Mouse (Mus musculus) lung, embryonic 16.5 days (tissue): ENCODE data around the gene Myo9a. TPM values are rescaled to one million over a fixed set of nuclear protein-coding genes. Genes with fewer than 3 reads are reported as not detected.
"Not testable (repeated sequence)": the region's sequence is repeated elsewhere in the genome, so short reads cannot be mapped to it uniquely, and the experiment has no call there.

ENCODE experiments used
- ATAC-seq: fragments of 200-750 bp; cut with Nextera tagmentation; 2 replicates; pipeline ENCODE4 v1.8.0; 2017; ENCODE audit warnings: low read depth, mild to moderate bottlenecking, moderate library complexity
- H3K27ac ChIP-seq: fragments of 300-500 bp; sonication (generic); 2 replicates; pipeline ENCODE4 v1.5.1; 2014; ENCODE audit warnings: mild to moderate bottlenecking, control low read depth, low read length
- H3K27me3 ChIP-seq: fragments of 300-500 bp; sonication (generic); 2 replicates; pipeline ENCODE4 v1.6.1; 2014; ENCODE audit warnings: low read depth, low read length, mixed read lengths; ENCODE audit not compliant: control insufficient read depth, insufficient read depth
- H3K36me3 ChIP-seq: fragments of 300-500 bp; sonication (generic); 2 replicates; pipeline ENCODE4 v1.6.1; 2014; ENCODE audit warnings: low read length; ENCODE audit not compliant: control insufficient read depth, insufficient read depth
- H3K4me1 ChIP-seq: fragments of 300-500 bp; sonication (generic); replicated peaks from 2 replicates; pipeline ENCODE4 v1.6.1; 2014; ENCODE audit warnings: low read length, mixed read lengths; ENCODE audit not compliant: control insufficient read depth, insufficient read depth
- H3K4me2 ChIP-seq: fragments of 300-500 bp; sonication (generic); 2 replicates; pipeline ENCODE4 v1.6.1; 2014; ENCODE audit warnings: low read depth, low read length, control low read depth
- H3K4me3 ChIP-seq: fragments of 300-500 bp; sonication (generic); 2 replicates; pipeline ENCODE4 v1.5.1; 2014; ENCODE audit warnings: mild to moderate bottlenecking, low read length, control low read depth
- H3K9ac ChIP-seq: fragments of 300-500 bp; sonication (generic); 2 replicates; pipeline ENCODE4 v1.6.1; 2014; ENCODE audit warnings: low read length, control low read depth
- H3K9me3 ChIP-seq: fragments of 300-500 bp; sonication (generic); 2 replicates; pipeline ENCODE4 v1.6.1; 2016; ENCODE audit warnings: low read length; ENCODE audit not compliant: control insufficient read depth
- WGBS: fragments of 180-500 bp; shearing (Covaris S2); extraction: QIAGEN DNeasy Blood & Tissue Kit; methylation state at CpG from one replicate; pipeline ENCODE4 v1.1.7; 2014; 5-methylcytosine and 5-hydroxymethylcytosine counted together
- polyA plus RNA-seq: library from polyadenylated mRNA; unstranded; fragments of >200 nt; fragmentation: Nextera tagmentation; extraction: Ambion mirVana; gene quantifications from 2 replicates; pipeline ENCODE4 v1.2.1, GENCODE M21; 2015

The Myo9a gene
- polyA plus RNA-seq, 1 experiment from 2014 or later = 12.3 TPM

- Histone ChIP-seq H3K9ac (no peak overlapping the region), H3K36me3 (no peaks in the 10 kb centered on the region), H3K4me1 (peaks cover 10% of the 10 kb centered on the region; the same call in 1 of the 2 replicates), H3K4me3 (no peak overlapping the region), H3K27ac (no peak overlapping the region), H3K27me3 (no peaks in the 10 kb centered on the region), H3K9me3 (no peaks in the 10 kb centered on the region), H3K4me2 (no peak overlapping the region)
- no peak for ATAC-seq
- WGBS = 84% methylated on average over 9 of the region's 9 CpGs
Measured at GRCm38 (mm10) chr9:59951001-59951750, 200.5 kb downstream of the Myo9a start.

- 53% methylated on average over 4 of the region's 4 CpGs for WGBS
- Histone ChIP-seq H3K27me3 (no peaks in the 10 kb centered on the region), H3K27ac (no peak overlapping the region), H3K4me1 (peaks cover 10% of the 10 kb centered on the region; the same call in 1 of the 2 replicates), H3K9ac (no peak overlapping the region), H3K36me3 (no peaks in the 10 kb centered on the region), H3K4me2 (no peak overlapping the region), H3K9me3 (no peaks in the 10 kb centered on the region), H3K4me3 (no peak overlapping the region)
- ATAC-seq = no peak
Measured at GRCm38 (mm10) chr9:59951943-59952342, 201.2 kb downstream of the Myo9a start.

DNA sequence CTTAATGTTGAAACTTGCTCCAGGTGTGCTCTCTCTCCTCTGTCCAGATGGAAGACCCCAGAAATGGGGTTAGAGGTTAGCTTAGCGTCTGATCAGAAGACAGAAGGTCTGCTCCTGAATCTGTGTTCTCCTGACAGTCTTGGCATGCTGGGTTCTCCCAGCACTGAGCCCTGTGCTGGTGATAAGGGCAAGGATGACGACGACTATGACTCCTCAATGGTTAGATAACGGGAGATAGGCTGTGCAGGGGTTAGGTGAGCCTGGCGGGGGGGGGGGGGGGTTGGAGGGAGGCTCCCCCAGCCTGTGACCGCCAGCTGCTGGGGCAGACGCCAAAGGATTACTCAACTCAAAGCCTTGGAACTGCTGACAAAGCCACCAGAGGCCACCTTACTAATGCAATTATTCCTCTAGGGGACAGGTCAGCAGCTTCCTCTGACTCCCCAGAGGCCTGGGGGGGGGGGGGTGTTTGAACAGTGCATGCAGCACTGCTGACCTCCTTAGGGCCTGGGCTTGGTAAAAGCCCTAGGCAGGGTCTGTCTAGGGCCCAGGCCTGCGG is 201.9 kb downstream of the Myo9a start:
- Histone ChIP-seq H3K4me2 (no peak overlapping the region), H3K4me3 (no peak overlapping the region), H3K9ac (no peak overlapping the region), H3K27ac (no peak overlapping the region), H3K9me3 (no peaks in the 10 kb centered on the region), H3K27me3 (no peaks in the 10 kb centered on the region), H3K4me1 (peaks cover 10% of the 10 kb centered on the region; the same call in 1 of the 2 replicates), H3K36me3 (no peaks in the 10 kb centered on the region)
- ATAC-seq = no peak
- 49% methylated on average over 7 of the region's 8 CpGs for WGBS

DNA sequence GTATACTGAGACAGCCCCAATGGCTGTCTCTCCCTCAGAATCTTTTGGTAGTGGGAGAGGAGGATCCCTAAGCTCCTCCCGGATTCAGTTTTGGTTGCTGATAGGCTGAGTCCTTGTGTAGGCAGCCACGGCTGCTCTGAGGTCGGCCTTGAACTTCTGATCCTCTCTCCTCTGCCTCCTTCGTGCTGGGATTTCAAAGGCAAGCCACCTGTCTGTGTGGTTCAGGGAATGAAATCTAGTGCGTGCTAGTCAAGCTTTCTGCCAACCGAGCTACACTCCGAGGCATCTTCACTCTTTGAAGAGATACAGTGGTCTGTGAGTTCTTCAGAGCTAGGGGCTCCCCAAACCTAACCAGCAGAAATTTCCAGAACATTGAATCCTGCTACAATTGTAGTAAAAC is 202.9 kb downstream of the Myo9a start:
- no peaks in the 10 kb centered on the region for H3K27me3 ChIP-seq
- 76% methylated on average over 7 of the region's 7 CpGs for WGBS
- peaks cover 5% of the 10 kb centered on the region; the same call in 1 of the 2 replicates for H3K4me1 ChIP-seq
- H3K4me2 ChIP-seq = no peak overlapping the region
- no peaks in the 10 kb centered on the region for H3K9me3 ChIP-seq
- no peak overlapping the region for H3K27ac ChIP-seq
- no peaks in the 10 kb centered on the region for H3K36me3 ChIP-seq
- H3K9ac ChIP-seq = no peak overlapping the region
- no peak overlapping the region for H3K4me3 ChIP-seq
- ATAC-seq = no peak

- no peak overlapping the region for H3K9ac ChIP-seq
- 52% methylated on average over 3 of the region's 3 CpGs for WGBS
- H3K27ac ChIP-seq = no peak overlapping the region
- no peaks in the 10 kb centered on the region for H3K9me3 ChIP-seq
- no peak for ATAC-seq
- no peak overlapping the region for H3K4me2 ChIP-seq
- H3K4me1 ChIP-seq = peaks cover 5% of the 10 kb centered on the region; the same call in 1 of the 2 replicates
- no peak overlapping the region for H3K4me3 ChIP-seq
- no peaks in the 10 kb centered on the region for H3K27me3 ChIP-seq
- no peaks in the 10 kb centered on the region for H3K36me3 ChIP-seq
Measured at GRCm38 (mm10) chr9:59955199-59955598, 204.5 kb downstream of the Myo9a start.

DNA sequence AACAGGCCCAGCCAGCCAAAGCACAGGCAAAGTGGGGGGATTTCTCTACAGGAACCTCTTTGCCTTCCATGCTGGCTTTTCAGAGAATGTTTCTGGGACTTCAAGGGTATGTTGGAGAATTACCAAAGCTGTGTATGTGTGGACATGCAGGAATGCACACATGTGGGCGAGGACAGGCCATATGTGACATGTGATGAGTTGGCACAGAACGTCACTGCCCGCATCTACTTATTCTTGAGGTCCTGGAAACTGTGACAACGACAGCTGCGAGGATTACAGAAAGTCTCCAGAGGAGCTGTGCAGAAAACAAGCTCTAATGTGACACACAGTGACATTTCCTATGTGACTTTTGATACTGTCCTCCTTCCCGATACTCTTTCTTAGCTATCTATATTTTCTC is 205.0 kb downstream of the Myo9a start:
- WGBS = 47% methylated on average over 6 of the region's 6 CpGs
- no peak overlapping the region for H3K27ac ChIP-seq
- H3K36me3 ChIP-seq = no peaks in the 10 kb centered on the region
- H3K27me3 ChIP-seq = no peaks in the 10 kb centered on the region
- no peaks in the 10 kb centered on the region for H3K9me3 ChIP-seq
- peaks cover 5% of the 10 kb centered on the region; the same call in 1 of the 2 replicates for H3K4me1 ChIP-seq
- no peak overlapping the region for H3K4me3 ChIP-seq
- H3K4me2 ChIP-seq = no peak overlapping the region
- H3K9ac ChIP-seq = no peak overlapping the region
- no peak for ATAC-seq

DNA sequence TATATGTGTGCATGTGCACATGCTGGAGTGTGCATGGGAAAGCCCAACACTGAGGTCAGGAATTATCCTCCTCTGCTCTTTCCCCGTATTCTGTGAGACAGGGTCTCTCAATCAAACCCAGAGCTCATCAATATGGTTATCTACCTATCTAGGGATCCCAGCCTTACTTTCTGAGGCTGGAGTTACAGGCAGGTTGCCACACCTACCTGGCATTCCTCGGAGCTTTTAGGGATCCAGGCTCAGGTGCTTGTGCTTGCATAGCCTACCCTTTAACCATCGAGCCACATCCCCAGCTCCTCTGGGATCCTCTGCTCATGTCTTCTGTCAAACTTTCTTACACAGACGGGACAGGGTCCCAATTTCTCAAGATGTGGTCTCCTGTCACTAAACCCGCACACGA is 205.8 kb downstream of the Myo9a start:
- no peak overlapping the region for H3K27ac ChIP-seq
- WGBS = 21% methylated on average over 6 of the region's 6 CpGs
- no peaks in the 10 kb centered on the region for H3K27me3 ChIP-seq
- no peaks in the 10 kb centered on the region for H3K36me3 ChIP-seq
- no peaks in the 10 kb centered on the region for H3K9me3 ChIP-seq
- H3K4me3 ChIP-seq = peak overlapping the region; percentile 22; the same call in 1 of the 2 replicates
- no peak for ATAC-seq
- peaks cover 5% of the 10 kb centered on the region; the same call in 1 of the 2 replicates for H3K4me1 ChIP-seq
- 0 out of 2 replicates have a peak overlapping the region, but pooled peaks have one; percentile 27 for H3K4me2 ChIP-seq
- no peak overlapping the region for H3K9ac ChIP-seq

GRCm38 (mm10) chr9:59958115-59958514 is 207.4 kb downstream of the Myo9a start:
- WGBS = 64% methylated on average over 1 of the region's 1 CpGs
- H3K4me1 ChIP-seq, ATAC-seq, H3K9ac ChIP-seq, H3K4me2 ChIP-seq, H3K4me3 ChIP-seq, H3K9me3 ChIP-seq, H3K27ac ChIP-seq, H3K27me3 ChIP-seq, H3K36me3 ChIP-seq: not testable (repeated sequence)

GRCm38 (mm10) chr9:59959276-59959675 is 208.6 kb downstream of the Myo9a start:
- H3K4me3 ChIP-seq = no peak overlapping the region
- under 1% methylated on average over 8 of the region's 8 CpGs for WGBS
- H3K27me3 ChIP-seq = no peaks in the 10 kb centered on the region
- H3K4me2 ChIP-seq = no peak overlapping the region
- peaks cover 5% of the 10 kb centered on the region; the same call in 1 of the 2 replicates for H3K4me1 ChIP-seq
- H3K9me3 ChIP-seq = no peaks in the 10 kb centered on the region
- no peaks in the 10 kb centered on the region for H3K36me3 ChIP-seq
- no peak overlapping the region for H3K27ac ChIP-seq
- no peak overlapping the region for H3K9ac ChIP-seq
- ATAC-seq = peak; percentile 74
